Mouse (Mus musculus): ENCODE measurements around the gene Proser1. TPM values are rescaled to one million over a fixed set of nuclear protein-coding genes. Genes with fewer than 3 reads are reported as not detected.

Gene Proser1
- polyA plus RNA-seq, 1 experiment from 2014 or later, result 24.7 TPM

DNA sequence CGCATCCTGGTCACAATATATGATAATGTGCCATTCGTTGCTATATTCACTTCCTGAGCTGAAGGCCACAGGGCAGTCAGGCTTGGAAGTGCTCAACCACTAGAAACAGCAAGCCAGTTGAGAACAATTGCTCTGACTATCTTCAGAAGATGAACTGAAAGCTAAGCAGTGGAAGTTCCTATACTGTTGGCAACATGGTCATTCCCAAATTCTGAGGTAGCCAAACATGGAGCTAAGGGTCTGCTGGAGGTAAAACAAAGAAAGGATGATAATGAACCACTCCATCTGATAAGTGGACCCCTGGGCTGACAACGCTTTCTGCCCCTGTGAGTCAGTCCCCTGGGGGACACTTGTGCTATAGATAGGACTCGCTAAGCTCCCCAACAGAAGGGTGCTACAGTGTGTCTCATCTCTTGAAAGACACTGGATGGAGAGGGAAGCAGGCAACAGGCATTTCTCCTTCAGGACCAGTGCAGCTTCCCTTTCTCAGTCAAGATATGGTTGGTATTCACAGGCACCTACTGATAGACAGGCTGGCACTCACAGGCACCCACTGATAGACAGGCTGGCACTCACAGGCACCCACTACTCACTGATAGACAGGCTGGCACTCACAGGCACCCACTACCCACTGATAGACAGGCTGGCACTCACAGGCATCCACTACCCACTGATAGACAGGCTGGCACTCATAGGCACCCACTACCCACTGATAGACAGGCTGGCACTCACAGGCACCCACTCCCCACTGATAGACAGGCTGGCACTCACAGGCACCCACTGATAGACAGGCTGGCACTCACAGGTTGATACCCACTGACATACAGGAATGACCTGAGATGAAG is 51.0 kb downstream of the Proser1 start:
- Histone ChIP-seq H3K27ac (replicated peaks) (no peak overlapping the region), H3K36me3 (replicated peaks) (peaks cover 13% of the 10 kb centered on the region), H3K4me3 (no peak overlapping the region), H3K4me1 (no peaks in the 10 kb centered on the region; the same call in 1 of the 2 replicates), H3K27me3 (replicated peaks; ENCODE audit: low read depth, poor library complexity, severe bottlenecking) (no peaks in the 10 kb centered on the region), H3K9me3 (no peaks in the 10 kb centered on the region)
- DNase-seq (ENCODE audit: low spot score), result no peak
- 87% methylated on average over 4 of the region's 4 CpGs for WGBS

DNA sequence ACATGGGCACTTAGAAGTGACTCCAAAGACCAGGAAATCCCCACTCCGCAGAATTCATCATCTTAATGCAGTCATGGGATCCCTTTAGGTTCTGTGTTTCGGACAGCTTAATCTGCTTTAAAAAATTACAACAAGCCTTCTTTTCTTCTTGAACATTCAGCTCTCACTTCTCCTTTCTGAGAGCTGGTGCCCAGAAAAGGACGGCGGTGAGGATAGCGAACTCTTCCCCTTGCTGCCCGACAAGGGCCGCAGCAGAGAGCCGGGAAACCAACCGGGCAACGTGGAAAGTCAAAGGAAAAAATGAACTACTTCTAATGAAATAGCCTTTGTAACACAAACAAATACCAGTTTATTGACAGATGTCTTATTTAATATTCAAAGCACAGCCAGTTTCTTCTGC is 59.3 kb downstream of the Proser1 start:
- Histone ChIP-seq H3K36me3 (replicated peaks) (peaks cover 15% of the 10 kb centered on the region), H3K27me3 (replicated peaks; ENCODE audit: low read depth, poor library complexity, severe bottlenecking) (no peaks in the 10 kb centered on the region), H3K4me3 (no peak overlapping the region), H3K9me3 (no peaks in the 10 kb centered on the region), H3K27ac (replicated peaks) (no peak overlapping the region), H3K4me1 (no peaks in the 10 kb centered on the region)
- WGBS, result 91% methylated on average over 10 of the region's 10 CpGs
- no peak for DNase-seq (ENCODE audit: low spot score)

GRCm38 (mm10) chr3:53525737-53526136 is 62.3 kb downstream of the Proser1 start:
- no peak overlapping the region for H3K27ac ChIP-seq (replicated peaks)
- peak overlapping the region; percentile 51 for H3K4me3 ChIP-seq
- peak; percentile 80 for DNase-seq (ENCODE audit: low spot score)
- WGBS, result 21% methylated on average over 21 of the region's 21 CpGs
- H3K4me1 ChIP-seq, result no peaks in the 10 kb centered on the region
- H3K36me3 ChIP-seq (replicated peaks), result peaks cover 4% of the 10 kb centered on the region; the same call in 1 of the 2 replicates
- no peaks in the 10 kb centered on the region for H3K27me3 ChIP-seq (replicated peaks; ENCODE audit: low read depth, poor library complexity, severe bottlenecking)
- H3K9me3 ChIP-seq, result no peaks in the 10 kb centered on the region

GRCm38 (mm10) chr3:53530305-53530704 is 66.8 kb downstream of the Proser1 start:
- Histone ChIP-seq H3K4me1 (no peaks in the 10 kb centered on the region), H3K27ac (replicated peaks) (no peak overlapping the region), H3K4me3 (no peak overlapping the region), H3K9me3 (no peaks in the 10 kb centered on the region), H3K36me3 (replicated peaks) (no peaks in the 10 kb centered on the region; the same call in 1 of the 2 replicates), H3K27me3 (replicated peaks; ENCODE audit: low read depth, poor library complexity, severe bottlenecking) (no peaks in the 10 kb centered on the region)
- no peak for DNase-seq (ENCODE audit: low spot score)
- WGBS, result 84% methylated on average over 6 of the region's 6 CpGs

Other genes with a start within 250 kb of the Proser1 start
- 10.6 and 11.0 TPM in 2 replicates for gene Nhlrc3, start 334 bp upstream of the Proser1 start, polyA plus RNA-seq (2016; fragmentation: Nextera tagmentation; extraction: Ambion mirVana)
- gene Stoml3, start 25.0 kb downstream of the Proser1 start, polyA plus RNA-seq (2016; fragmentation: Nextera tagmentation; extraction: Ambion mirVana), result 0.08 TPM in 1 of 2 replicates, not detected in the other
- 7.8 and 10.8 TPM in 2 replicates for gene Frem2, start 193.7 kb downstream of the Proser1 start, polyA plus RNA-seq (2016; fragmentation: Nextera tagmentation; extraction: Ambion mirVana)